Comparison of ENCODE assay signal across 8 mouse cellular contexts in the genomic region with DNA sequence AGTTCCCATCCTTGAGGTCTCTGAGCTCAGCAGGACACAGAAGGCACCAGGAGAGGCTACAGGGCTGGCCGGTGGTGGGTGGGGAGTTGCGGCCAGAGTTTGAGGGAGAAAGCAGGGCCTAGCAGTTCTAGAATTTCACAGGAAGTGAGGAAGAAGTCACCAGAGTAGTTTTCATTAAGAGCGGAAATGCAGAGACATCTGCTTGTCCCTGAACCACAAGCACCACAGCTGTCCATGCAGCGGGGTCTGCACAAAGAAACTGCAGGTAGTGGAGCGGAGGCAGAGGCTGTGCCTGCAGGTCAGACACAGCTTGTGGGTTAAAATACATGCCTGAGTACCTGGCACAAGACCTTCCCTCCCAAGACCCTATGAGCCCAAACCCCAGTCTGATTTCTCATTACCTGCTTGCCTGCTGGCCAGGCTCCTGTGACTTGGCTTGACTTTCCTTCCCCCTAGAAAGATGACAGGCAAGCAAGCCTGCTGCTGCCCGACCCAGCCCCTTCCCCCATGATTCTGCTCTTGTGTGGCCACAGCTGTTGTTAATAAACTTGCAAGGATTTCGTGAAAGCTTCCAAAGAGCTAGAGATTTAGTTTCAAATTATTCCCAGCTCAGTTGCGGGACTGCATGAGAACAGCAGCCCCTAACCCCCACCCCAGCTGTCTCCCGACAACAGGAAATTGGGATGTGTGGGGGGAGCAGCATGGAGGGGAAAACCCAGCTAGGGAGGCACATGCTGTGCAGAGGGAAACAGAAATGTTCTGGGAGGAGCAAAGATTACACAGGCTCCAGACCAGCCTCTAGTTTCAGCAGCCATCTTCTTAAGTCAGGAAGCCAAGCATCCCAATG. TPM values are rescaled to one million over a fixed set of nuclear protein-coding genes. Genes with fewer than 3 reads are reported as not detected.
DNase-seq lines count a peak whose midpoint lies in the region; ATAC-seq and TF ChIP-seq lines count a peak whose summit lies in the region.

No protein-coding gene starts in this region.

- TF ChIP-seq CTCF in C2C12 (IDR thresholded peaks at IDR 0.05; ENCODE audit: control insufficient read depth, insufficient read depth, insufficient read length), result no peak
- TF ChIP-seq CTCF in heart, adult 2 months (IDR thresholded peaks at IDR 0.05), result no peak

- peak; percentile 53 for DNase-seq in brain, adult 2 months (ENCODE audit: low read depth, low spot score)
- DNase-seq in heart, adult 2 months, result peak in 1 of 2 experiments; percentile 17
- DNase-seq in frontal cortex, postnatal 36 days (ENCODE audit: low spot score in 2 of 2), result no peak

- H3K36me3 ChIP-seq in C2C12 (ENCODE audit: control insufficient read depth, insufficient read depth), result no peaks in the 10 kb centered on the region
- H3K36me3 ChIP-seq in heart, adult 2 months (ENCODE audit: control insufficient read depth, insufficient read depth, low read length), result no peaks in the 10 kb centered on the region; the same call in 1 of the 2 replicates
- peaks cover 12% of the 10 kb centered on the region for H3K36me3 ChIP-seq in kidney, embryonic 15.5 days
- H3K36me3 ChIP-seq in liver, embryonic 15.5 days (replicated peaks), result peaks cover 12% of the 10 kb centered on the region; the same call in 1 of the 2 replicates
- peaks cover 4% of the 10 kb centered on the region; the same call in 1 of the 2 replicates for H3K36me3 ChIP-seq in stomach, embryonic 15.5 days

- no peak for TF ChIP-seq EP300 in heart, adult 2 months (IDR thresholded peaks at IDR 0.05; ENCODE audit: insufficient read depth, low read depth, low read length)

- TF ChIP-seq POLR2A in heart, adult 2 months (IDR thresholded peaks at IDR 0.05; ENCODE audit: insufficient read depth, low read depth, low read length), result no peak

- intact Hi-C loops in heart, adult 2 months (cut with DNase I), result no loop called here

- H3K79me2 ChIP-seq in C2C12 (ENCODE audit: control insufficient read depth, insufficient read depth), result no peaks in the 10 kb centered on the region
- H3K79me2 ChIP-seq in heart, adult 2 months (replicated peaks; ENCODE audit: control insufficient read depth, insufficient read depth, low read length), result no peaks in the 10 kb centered on the region

- H3K4me1 ChIP-seq in heart, adult 2 months (ENCODE audit: control insufficient read depth, insufficient read depth, low read length), result peaks cover 20% of the 10 kb centered on the region
- peaks cover 54% of the 10 kb centered on the region for H3K4me1 ChIP-seq in kidney, embryonic 15.5 days
- peaks cover 35% of the 10 kb centered on the region for H3K4me1 ChIP-seq in liver, embryonic 15.5 days (replicated peaks)
- H3K4me1 ChIP-seq in stomach, embryonic 15.5 days, result peaks cover 25% of the 10 kb centered on the region

- no peak overlapping the region for H3K4me3 ChIP-seq in C2C12 (ENCODE audit: insufficient read depth, poor library complexity, severe bottlenecking)
- no peak overlapping the region for H3K4me3 ChIP-seq in heart, adult 2 months
- H3K4me3 ChIP-seq in kidney, embryonic 15.5 days (replicated peaks), result no peak overlapping the region
- H3K4me3 ChIP-seq in liver, embryonic 15.5 days (replicated peaks), result no peak overlapping the region
- H3K4me3 ChIP-seq in stomach, embryonic 15.5 days (replicated peaks), result no peak overlapping the region

- H3K27ac ChIP-seq in heart, adult 2 months, result peak overlapping the region; percentile 63
- H3K27ac ChIP-seq in kidney, embryonic 15.5 days, result peak overlapping the region; percentile 98
- H3K27ac ChIP-seq in liver, embryonic 15.5 days (replicated peaks), result peak overlapping the region; percentile 48
- peak overlapping the region; percentile 98 for H3K27ac ChIP-seq in stomach, embryonic 15.5 days

- H3ac ChIP-seq in C2C12 (ENCODE audit: control insufficient read depth, insufficient read length, low read depth), result peak overlapping the region; percentile 63

- H3K79me3 ChIP-seq in C2C12 (ENCODE audit: low read depth), result peaks cover 2% of the 10 kb centered on the region

- H3K9ac ChIP-seq in heart, adult 2 months (ENCODE audit: low read depth, low read length), result no peak overlapping the region
- H3K9ac ChIP-seq in kidney, embryonic 15.5 days, result no peak overlapping the region; the same call in 1 of the 2 replicates
- H3K9ac ChIP-seq in liver, embryonic 15.5 days, result no peak overlapping the region
- no peak overlapping the region for H3K9ac ChIP-seq in stomach, embryonic 15.5 days

- peak; percentile 88 for ATAC-seq in kidney, embryonic 15.5 days (replicated peaks; ENCODE audit: low FRiP score)
- no peak for ATAC-seq in liver, embryonic 15.5 days (ENCODE audit: insufficient read depth)
- peak; percentile 78 for ATAC-seq in stomach, embryonic 15.5 days (ENCODE audit: insufficient read depth, low FRiP score, low read depth)
- ATAC-seq in megakaryocyte, adult 5-6 weeks (ENCODE audit: poor library complexity, severe bottlenecking), result no peak

- WGBS in heart, adult 2 months, result 43% methylated on average over 9 of the region's 9 CpGs
- 25% methylated on average over 9 of the region's 9 CpGs for WGBS in kidney, embryonic 15.5 days
- WGBS in liver, embryonic 15.5 days (ENCODE audit: insufficient replicate concordance), result 54% methylated on average over 9 of the region's 9 CpGs
- WGBS in stomach, embryonic 15.5 days, result 34% methylated on average over 9 of the region's 9 CpGs

- no peaks in the 10 kb centered on the region for H3K9me3 ChIP-seq in kidney, embryonic 15.5 days (replicated peaks)
- no peaks in the 10 kb centered on the region for H3K9me3 ChIP-seq in liver, embryonic 15.5 days (replicated peaks)
- H3K9me3 ChIP-seq in stomach, embryonic 15.5 days, result no peaks in the 10 kb centered on the region

- no peaks in the 10 kb centered on the region for H3K27me3 ChIP-seq in C2C12 (ENCODE audit: control insufficient read depth, insufficient read depth, insufficient read length)
- H3K27me3 ChIP-seq in heart, adult 2 months (ENCODE audit: control insufficient read depth, insufficient read depth, low read length), result no peaks in the 10 kb centered on the region
- H3K27me3 ChIP-seq in kidney, embryonic 15.5 days, result no peaks in the 10 kb centered on the region
- H3K27me3 ChIP-seq in liver, embryonic 15.5 days, result no peaks in the 10 kb centered on the region
- no peaks in the 10 kb centered on the region for H3K27me3 ChIP-seq in stomach, embryonic 15.5 days (replicated peaks)

- peak overlapping the region; percentile 46 for H3K4me2 ChIP-seq in kidney, embryonic 15.5 days
- no peak overlapping the region for H3K4me2 ChIP-seq in liver, embryonic 15.5 days
- H3K4me2 ChIP-seq in stomach, embryonic 15.5 days, result peak overlapping the region; percentile 34

TF ChIP-seq in C2C12, 6 proteins besides CTCF, POLR2A, EP300 and RAD21:
- TF ChIP-seq MYOD1 (IDR thresholded peaks at IDR 0.05; ENCODE audit: control insufficient read depth, insufficient read length, low read depth), result peak; percentile 79
- TF ChIP-seq CEBPB (IDR thresholded peaks at IDR 0.05; ENCODE audit: low read depth), result no peak
- no peak for TF ChIP-seq USF1 (IDR thresholded peaks at IDR 0.05; ENCODE audit: low read depth)
TF ChIP-seq in C2C12: peak in this region for 1.

RNA-seq across cellular contexts. Expression of a gene that starts 40.7 kb away (rescaled TPM):
- polyA plus RNA-seq in C2C12 (2012; fragmentation: generic; extraction: Trizol), result 583 TPM
- total RNA-seq in heart, adult 2 months (2021), result 10 to 100 TPM; 18.7 to 22.5 TPM
- 37.0 and 47.7 TPM in 2 replicates for polyA plus RNA-seq in heart, adult 2 months (2012; rRNA removed)
- 320 and 348 TPM in 2 replicates for polyA plus RNA-seq in kidney, embryonic 15.5 days (2015; fragmentation: Nextera tagmentation; extraction: Ambion mirVana)
- polyA plus RNA-seq in liver, embryonic 15.5 days (2015; fragmentation: Nextera tagmentation; extraction: Ambion mirVana), result 23.0 and 23.4 TPM in 2 replicates
- 181 and 185 TPM in 2 replicates for polyA plus RNA-seq in stomach, embryonic 15.5 days (2015; fragmentation: Nextera tagmentation; extraction: Ambion mirVana)
- not detected in 2 replicates for total RNA-seq in megakaryocyte, adult 5-6 weeks (2015)
- 0.08 and 0.11 TPM in 2 replicates for total RNA-seq in megakaryocyte, adult 5-6 weeks (2017)

Comparison
In these comparisons a context has a peak if more than half of its experiments do, and no peak if none do; other contexts are left out.
1. H3K27ac ChIP-seq: peak in every context shown above with its lines; median percentile 98 in kidney, embryonic 15.5 days; 98 in stomach, embryonic 15.5 days; 63 in heart, adult 2 months; 48 in liver, embryonic 15.5 days.
2. ATAC-seq: peak in kidney, embryonic 15.5 days (single experiment) and stomach, embryonic 15.5 days (single experiment); none in liver, embryonic 15.5 days (single experiment) and megakaryocyte, adult 5-6 weeks (single experiment).